Mouse (Mus musculus) liver, postnatal 0 days (tissue): ENCODE measurements around the gene Dyrk1b.

Experiments
- CTCF ChIP-seq: sonication (generic); IDR thresholded peaks from 2 replicates; pipeline ENCODE4 v1.5.1; 2016; ENCODE audit warnings: antibody characterized with exemption, low read depth
- EP300 ChIP-seq: IDR thresholded peaks from 2 replicates; pipeline ENCODE4 v1.6.1; 2016; ENCODE audit warnings: antibody characterized with exemption, low read depth, mild to moderate bottlenecking

GRCm38 (mm10) chr7:28196528-28196927, 17.3 kb downstream of the Dyrk1b start:
- no peak for TF ChIP-seq CTCF
- no peak for TF ChIP-seq EP300
